Mouse (Mus musculus) heart, postnatal 0 days (tissue): ENCODE data around the gene Insm2.

Experiments used
- CTCF ChIP-seq: IDR thresholded peaks from 2 replicates; pipeline ENCODE4 v1.5.1; 2016; ENCODE audit warnings: antibody characterized with exemption, control low read depth, low read depth
- EP300 ChIP-seq: IDR thresholded peaks from 2 replicates; pipeline ENCODE4 v1.6.1; 2016; ENCODE audit warnings: antibody characterized with exemption, low read depth

DNA sequence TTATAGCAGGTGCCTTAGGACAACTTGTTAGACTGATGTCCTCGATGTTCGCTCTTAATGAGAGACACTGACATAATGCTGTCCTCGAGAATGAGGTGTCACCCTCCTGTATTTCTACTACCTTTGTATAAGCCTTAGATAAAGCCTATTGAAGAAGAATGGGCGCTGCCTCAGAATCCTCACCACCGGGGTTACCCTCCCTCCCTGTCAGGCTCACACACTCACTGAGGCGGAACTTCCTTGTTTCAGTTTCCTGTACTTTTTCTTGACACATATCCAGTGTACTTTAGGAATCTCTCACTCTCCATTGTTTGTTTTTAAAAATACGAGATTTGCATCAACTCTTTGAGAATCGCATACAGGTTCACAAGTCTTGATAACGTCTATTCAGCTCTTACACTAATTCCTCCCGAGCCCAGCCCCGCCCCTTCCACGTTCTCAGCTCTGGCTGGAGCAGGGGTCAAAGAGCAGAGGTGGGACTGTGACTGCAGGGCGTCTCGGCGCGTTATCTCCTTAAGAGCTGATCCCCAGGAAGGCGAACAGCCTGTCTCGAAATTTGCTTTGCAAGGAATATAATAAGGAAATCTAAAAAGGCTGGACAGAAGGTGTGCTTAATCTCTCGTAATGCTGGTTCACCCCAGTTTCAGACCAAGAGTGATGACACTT is 39.1 kb upstream of the Insm2 start:
- TF ChIP-seq CTCF (no peak), EP300 (no peak)
